Mouse (Mus musculus) liver, embryonic 14.5 days (tissue): ENCODE measurements at regions not wholly inside any gene's neighbourhood (a gene's known extent, or its start where the extent isn't known, plus 50 kb on each side); places are given as distances from the start of the nearest gene placed in this dataset.

Experiments used
- ATAC-seq: fragments of 200-750 bp; cut with Nextera tagmentation; 2 replicates; pipeline ENCODE4 v1.8.0; 2017; ENCODE audit warnings: moderate number of reproducible peaks, mild to moderate bottlenecking, moderate library complexity; ENCODE audit not compliant: insufficient read depth
- DNase-seq, 3 experiments: peaks; one replicate each; pipeline ENCODE4 v3.0.0-alpha.2; 2012 to 2013; ENCODE audit warnings: low read depth in 3 of 3, low spot score in 3 of 3
- H3K27ac ChIP-seq: fragments of 300-500 bp; sonication (generic); 2 replicates; pipeline ENCODE4 v1.5.1; 2014; ENCODE audit warnings: moderate library complexity, mild to moderate bottlenecking, control low read depth, inconsistent platforms
- H3K27me3 ChIP-seq: fragments of 300-500 bp; sonication (generic); 2 replicates; pipeline ENCODE4 v1.6.1; 2014; ENCODE audit warnings: mild to moderate bottlenecking, low read length, moderate library complexity; ENCODE audit not compliant: control insufficient read depth, insufficient read depth
- H3K36me3 ChIP-seq: fragments of 300-500 bp; sonication (generic); replicated peaks from 2 replicates; pipeline ENCODE4 v1.6.1; 2014; ENCODE audit warnings: low read depth; ENCODE audit not compliant: control insufficient read depth, insufficient read depth
- H3K4me1 ChIP-seq, 2 experiments: fragments of 200-500 bp in 1 of 2; fragments of 300-500 bp in 1 of 2; sonication (generic) in 1 of 2; replicated peaks; 2 replicates each; pipeline ENCODE4 v1.6.1; 2012 to 2014; ENCODE audit warnings: antibody characterized with exemption in 1 of 2, inconsistent platforms in 1 of 2, low read length in 1 of 2; ENCODE audit not compliant: control insufficient read depth in 2 of 2, insufficient read depth in 2 of 2
- H3K4me2 ChIP-seq: fragments of 300-500 bp; sonication (generic); 2 replicates; pipeline ENCODE4 v1.6.1; 2014; ENCODE audit warnings: low read depth, mild to moderate bottlenecking, control low read depth, moderate library complexity
- H3K4me3 ChIP-seq, 2 experiments: fragments of 200-500 bp in 1 of 2; fragments of 300-500 bp in 1 of 2; sonication (generic) in 1 of 2; 2 replicates each; pipeline ENCODE4 v1.5.1; 2012 to 2014; ENCODE audit warnings: low read depth in 2 of 2, low read length in 2 of 2, mild to moderate bottlenecking in 2 of 2, control low read depth in 1 of 2, inconsistent platforms in 1 of 2, moderate library complexity in 1 of 2; ENCODE audit not compliant: insufficient read depth in 1 of 2
- H3K9ac ChIP-seq: fragments of 300-500 bp; sonication (generic); replicated peaks from 2 replicates; pipeline ENCODE4 v1.6.1; 2014; ENCODE audit warnings: mild to moderate bottlenecking, control low read depth, moderate library complexity
- H3K9me3 ChIP-seq: fragments of 300-500 bp; sonication (generic); 2 replicates; pipeline ENCODE4 v1.6.1; 2016; ENCODE audit warnings: low read length, mixed read lengths; ENCODE audit not compliant: control insufficient read depth
- CTCF ChIP-seq: IDR thresholded peaks from 2 replicates; pipeline ENCODE4 v1.5.1; 2016; ENCODE audit warnings: antibody characterized with exemption, low read depth, control low read depth
- EP300 ChIP-seq: IDR thresholded peaks from 2 replicates; pipeline ENCODE4 v1.6.1; 2016; ENCODE audit warnings: antibody characterized with exemption, low read depth
- WGBS: fragments of 180-500 bp; shearing (Covaris S2); extraction: QIAGEN DNeasy Blood & Tissue Kit; methylation state at CpG from one replicate; pipeline ENCODE4 v1.1.7; 2014; ENCODE audit not compliant: insufficient replicate concordance; 5-methylcytosine and 5-hydroxymethylcytosine counted together

GRCm38 (mm10) chr5:29129724-29130123 is 66.1 kb upstream of the Rnf32 start:
- Histone ChIP-seq H3K9ac (no peak overlapping the region), H3K4me3 (no peak overlapping the region), H3K27ac (no peak overlapping the region), H3K36me3 (no peaks in the 10 kb centered on the region), H3K27me3 (no peaks in the 10 kb centered on the region), H3K4me1 (no peaks in the 10 kb centered on the region), H3K4me2 (no peak overlapping the region), H3K9me3 (no peaks in the 10 kb centered on the region)
- no peak for TF ChIP-seq EP300
- TF ChIP-seq CTCF = no peak
- 67% methylated on average over 3 of the region's 3 CpGs for WGBS
- no peak for DNase-seq
- ATAC-seq = no peak

GRCm38 (mm10) chr5:29116942-29117341 is 78.8 kb upstream of the Rnf32 start:
- H3K27me3 ChIP-seq = no peaks in the 10 kb centered on the region
- no peak overlapping the region for H3K27ac ChIP-seq
- DNase-seq = no peak
- TF ChIP-seq CTCF = no peak
- TF ChIP-seq EP300 = no peak
- H3K9ac ChIP-seq = no peak overlapping the region
- 20% methylated on average over 2 of the region's 2 CpGs for WGBS
- H3K4me1 ChIP-seq = no peaks in the 10 kb centered on the region
- no peak overlapping the region for H3K4me2 ChIP-seq
- no peak overlapping the region for H3K4me3 ChIP-seq
- H3K36me3 ChIP-seq = no peaks in the 10 kb centered on the region
- H3K9me3 ChIP-seq = no peaks in the 10 kb centered on the region
- ATAC-seq = no peak

- Histone ChIP-seq H3K4me1 (no peaks in the 10 kb centered on the region), H3K4me2 (no peak overlapping the region), H3K9me3 (no peaks in the 10 kb centered on the region), H3K9ac (no peak overlapping the region), H3K27ac (no peak overlapping the region), H3K27me3 (no peaks in the 10 kb centered on the region), H3K4me3 (no peak overlapping the region), H3K36me3 (no peaks in the 10 kb centered on the region)
- ATAC-seq (no peak), DNase-seq (no peak)
- TF ChIP-seq EP300 = no peak
- no peak for TF ChIP-seq CTCF
Observed at GRCm38 (mm10) chr5:29112531-29112930, 83.3 kb upstream of the Rnf32 start.

- no peaks in the 10 kb centered on the region for H3K9me3 ChIP-seq
- H3K9ac ChIP-seq = no peak overlapping the region
- no peak overlapping the region for H3K4me3 ChIP-seq
- no peak overlapping the region for H3K4me2 ChIP-seq
- ATAC-seq = no peak
- no peaks in the 10 kb centered on the region for H3K4me1 ChIP-seq
- no peaks in the 10 kb centered on the region for H3K27me3 ChIP-seq
- no peaks in the 10 kb centered on the region for H3K36me3 ChIP-seq
- TF ChIP-seq CTCF (no peak), EP300 (no peak)
- DNase-seq = no peak
- no peak overlapping the region for H3K27ac ChIP-seq
Observed at GRCm38 (mm10) chr5:29107276-29107675, 88.5 kb upstream of the Rnf32 start.

GRCm38 (mm10) chr5:29083288-29083687 is 112.5 kb upstream of the Rnf32 start:
- 35% methylated on average over 1 of the region's 1 CpGs for WGBS
- no peak for TF ChIP-seq EP300
- TF ChIP-seq CTCF = no peak
- Histone ChIP-seq H3K9ac (no peak overlapping the region), H3K4me3 (no peak overlapping the region), H3K27me3 (no peaks in the 10 kb centered on the region), H3K27ac (no peak overlapping the region), H3K4me1 (no peaks in the 10 kb centered on the region), H3K4me2 (no peak overlapping the region), H3K9me3 (no peaks in the 10 kb centered on the region), H3K36me3 (no peaks in the 10 kb centered on the region)
- no peak for DNase-seq
- no peak for ATAC-seq

- TF ChIP-seq CTCF (no peak), EP300 (no peak)
- ATAC-seq (no peak), DNase-seq (no peak)
- no peak overlapping the region for H3K4me3 ChIP-seq
- WGBS = 39% methylated on average over 1 of the region's 1 CpGs
- H3K9ac ChIP-seq = no peak overlapping the region
- no peaks in the 10 kb centered on the region for H3K27me3 ChIP-seq
- H3K27ac ChIP-seq = no peak overlapping the region
- H3K4me1 ChIP-seq = no peaks in the 10 kb centered on the region
- no peaks in the 10 kb centered on the region for H3K9me3 ChIP-seq
- H3K36me3 ChIP-seq = no peaks in the 10 kb centered on the region
- H3K4me2 ChIP-seq = no peak overlapping the region
Observed at GRCm38 (mm10) chr5:29054393-29054792, 141.4 kb upstream of the Rnf32 start.
